Mouse (Mus musculus): ENCODE measurements around the gene Arl15. TPM values are rescaled to one million over a fixed set of nuclear protein-coding genes. Genes with fewer than 3 reads are reported as not detected.

The Arl15 gene
- polyA plus RNA-seq (2012; ENCODE audit: low replicate concordance) = 0.46 and 0.63 TPM in 2 replicates

GRCm38 (mm10) chr13:113794039-113794704 lies at the start of gene Arl15:
Arl15 (plus strand) TSS chr13:113794505.

Other genes starting within 250 kb of the Arl15 start
- gene Snx18, start 175.9 kb upstream of the Arl15 start, polyA plus RNA-seq (2012; ENCODE audit: low replicate concordance) = 15.2 and 30.5 TPM in 2 replicates
- gene Hspb3, start 130.8 kb upstream of the Arl15 start, polyA plus RNA-seq (2012; ENCODE audit: low replicate concordance) = not detected in 2 replicates